Mouse (Mus musculus) R1 (cell line): ENCODE measurements around the gene B4galt2.

Source experiments
- DNase-seq: peaks from one replicate; pipeline ENCODE4 v3.0.0-alpha.2; 2018; ENCODE audit warnings: low read depth, low spot score

B4galt2 gene

DNA sequence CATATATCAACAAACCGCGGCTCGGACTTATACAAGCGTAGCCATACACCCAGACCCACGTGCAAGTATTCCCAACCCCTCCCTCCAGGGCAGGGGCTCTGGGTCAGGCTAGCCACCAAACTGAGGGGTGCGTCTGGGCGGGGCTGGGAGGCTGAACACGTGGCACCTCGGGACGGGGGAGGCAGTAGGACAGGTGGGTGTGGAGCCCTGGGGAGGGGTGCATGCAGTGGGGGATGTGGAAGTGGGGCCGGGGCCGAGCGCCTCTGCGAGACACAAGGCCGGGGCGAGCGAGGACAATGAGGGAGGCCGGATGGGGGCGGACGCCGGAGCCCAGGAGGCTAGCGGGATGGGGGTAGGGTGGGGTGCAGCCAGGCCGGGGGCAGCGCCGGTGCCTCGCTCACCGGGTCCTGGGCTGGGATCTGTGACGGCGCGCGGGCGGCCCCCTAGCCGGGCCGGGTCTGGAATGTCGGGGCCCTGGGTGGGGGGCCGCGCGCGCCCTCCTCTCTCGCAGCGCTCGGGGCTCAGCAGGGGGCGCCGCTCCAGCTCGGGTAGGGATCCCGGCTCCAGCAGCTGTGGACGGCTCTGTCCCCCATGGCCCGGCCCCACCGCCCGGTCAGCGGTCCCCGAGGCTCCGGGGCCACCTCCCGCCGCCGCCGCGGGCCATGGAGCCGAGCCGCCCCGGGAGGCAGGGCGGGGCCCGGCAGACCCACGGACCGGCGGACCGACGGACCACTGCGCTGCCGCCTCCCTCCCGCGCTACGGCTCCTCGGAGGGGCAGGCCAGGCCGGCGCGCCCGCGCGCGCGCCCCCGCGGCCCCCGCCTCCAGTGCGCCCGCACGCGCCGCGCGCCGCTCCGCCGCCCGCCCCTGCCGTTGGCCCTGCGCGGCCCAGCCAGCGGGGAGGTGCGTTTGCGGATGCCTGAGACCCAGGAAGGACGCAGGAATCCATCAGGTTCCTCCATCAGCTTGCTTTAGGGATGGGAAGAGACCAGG is at the start of gene B4galt2:
TSS of gene B4galt2 (minus strand) at position 787 of the 991 bp plus-strand sequence.
- peak; percentile 72 for DNase-seq

DNA sequence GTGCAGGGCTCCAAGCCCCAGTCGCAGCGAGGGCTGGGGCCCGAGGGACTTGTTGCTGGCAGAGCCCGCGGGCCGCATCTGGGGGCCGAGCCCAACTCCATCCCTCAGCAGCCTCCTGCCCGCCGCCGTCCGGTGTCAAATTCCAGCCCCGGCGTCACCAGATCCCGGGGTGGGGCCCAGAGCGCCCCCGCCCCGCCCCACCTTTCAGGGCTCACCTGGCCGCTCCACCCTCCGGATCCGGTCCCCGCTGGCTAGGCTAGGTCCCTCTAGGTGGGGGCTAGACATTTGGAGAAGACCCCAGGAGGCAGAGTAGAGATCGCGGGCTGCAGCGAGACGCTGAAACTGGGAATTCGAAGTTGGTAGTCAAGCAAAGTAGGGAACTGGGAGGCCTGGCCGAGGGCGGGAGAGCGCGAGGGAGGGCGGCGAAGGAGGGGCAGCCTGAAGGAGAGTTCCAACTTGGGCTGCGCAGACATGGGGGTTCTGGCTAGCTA is 46.1 kb upstream of the B4galt2 start, which contains the start of gene Artn:
TSS of gene Artn (minus strand) at position 373 of the 491 bp plus-strand sequence.
- DNase-seq, result peak; percentile 58

DNA sequence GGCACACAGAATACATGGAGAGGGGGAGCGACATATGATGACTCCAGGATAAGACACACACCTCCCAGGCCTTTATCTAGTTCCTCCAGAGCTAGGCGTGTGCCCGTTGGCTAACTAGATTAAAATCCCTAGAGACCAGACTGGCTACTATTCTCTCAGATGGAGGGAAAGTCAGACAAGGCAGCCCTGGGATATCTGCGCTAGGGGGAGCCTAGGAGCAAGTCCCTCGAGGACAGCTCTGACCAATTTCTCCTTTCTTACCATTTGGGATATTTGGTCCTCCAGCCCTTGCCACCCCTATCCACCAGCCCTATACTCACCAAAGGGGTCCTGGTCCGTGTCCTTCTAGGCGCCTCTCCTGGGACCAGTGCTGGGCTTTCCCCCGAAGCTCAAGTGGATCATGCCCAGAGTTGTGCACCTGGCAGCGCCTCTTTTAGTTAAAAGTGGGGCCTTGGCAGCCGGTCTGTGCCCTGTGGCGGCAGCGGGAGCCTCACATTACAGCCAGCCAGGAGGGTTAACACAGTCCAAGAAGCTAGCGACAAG is 45.5 kb upstream of the B4galt2 start:
- DNase-seq, result peak; percentile 47

DNA sequence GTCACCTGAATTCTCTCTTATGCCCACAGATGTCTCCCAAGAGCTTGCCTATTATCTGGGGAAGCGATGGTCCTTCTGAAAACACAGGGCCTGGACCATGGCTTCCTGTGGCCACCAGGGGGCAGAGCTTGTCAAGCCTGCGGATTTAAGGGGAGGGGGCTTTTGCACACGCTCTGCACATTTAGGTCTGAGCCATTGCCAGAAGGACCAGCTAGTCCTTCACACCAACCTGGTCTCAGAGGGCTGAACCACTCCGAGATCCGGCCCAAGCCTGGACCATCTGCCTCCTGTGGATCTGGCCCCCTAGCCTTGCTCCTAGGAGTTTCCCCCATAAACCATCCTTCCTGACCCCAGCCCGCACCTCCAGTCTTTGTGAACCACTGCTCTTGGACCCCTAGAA is 44.9 kb upstream of the B4galt2 start:
- DNase-seq, result peak; percentile 76

DNA sequence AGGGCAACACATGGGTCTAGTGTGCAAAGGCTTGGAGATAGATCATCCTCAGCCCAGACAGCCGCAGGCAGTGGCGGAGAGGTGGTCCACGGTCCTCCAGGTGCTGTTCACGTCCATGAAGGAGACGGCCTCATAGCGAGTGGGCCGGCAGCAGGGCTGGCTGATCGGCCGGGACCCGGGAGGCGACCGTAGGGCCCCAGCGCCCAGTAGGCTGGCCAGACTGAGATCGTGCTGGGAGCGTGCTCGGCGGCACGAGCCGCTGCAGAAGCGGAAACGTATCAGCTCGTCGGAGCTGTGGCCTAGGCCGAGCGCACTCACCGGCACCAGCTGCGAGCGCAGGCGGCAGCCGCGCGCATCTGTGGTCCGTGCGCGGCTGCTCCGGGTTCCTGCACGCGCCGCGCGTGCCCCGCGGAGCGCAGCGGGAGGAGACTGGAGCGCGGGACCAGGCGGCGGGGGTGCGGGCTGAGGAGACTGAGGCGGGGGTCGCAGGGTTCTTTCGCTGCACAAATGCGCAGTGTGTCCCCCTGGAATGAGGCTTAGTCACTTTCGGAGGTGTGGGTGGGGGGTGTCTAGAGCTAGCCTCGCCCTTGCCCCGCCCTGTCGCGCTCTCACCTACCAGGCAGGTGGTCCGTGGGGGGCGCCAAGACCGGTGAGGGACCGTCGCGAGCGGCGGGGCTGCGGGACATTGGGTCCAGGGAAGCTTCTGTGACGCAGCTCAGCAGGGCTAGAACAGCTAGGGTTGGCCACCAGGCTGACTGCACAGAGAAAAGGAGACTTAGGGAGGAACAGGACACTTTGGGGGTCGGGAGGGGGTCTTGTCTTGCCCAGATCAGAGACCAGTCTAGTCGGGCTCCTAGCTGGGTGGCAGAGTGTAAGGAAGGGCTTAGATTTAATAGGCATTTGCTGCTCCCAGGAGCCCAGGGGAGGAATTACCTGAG is 43.5 kb upstream of the B4galt2 start:
- peak; percentile 42 for DNase-seq

DNA sequence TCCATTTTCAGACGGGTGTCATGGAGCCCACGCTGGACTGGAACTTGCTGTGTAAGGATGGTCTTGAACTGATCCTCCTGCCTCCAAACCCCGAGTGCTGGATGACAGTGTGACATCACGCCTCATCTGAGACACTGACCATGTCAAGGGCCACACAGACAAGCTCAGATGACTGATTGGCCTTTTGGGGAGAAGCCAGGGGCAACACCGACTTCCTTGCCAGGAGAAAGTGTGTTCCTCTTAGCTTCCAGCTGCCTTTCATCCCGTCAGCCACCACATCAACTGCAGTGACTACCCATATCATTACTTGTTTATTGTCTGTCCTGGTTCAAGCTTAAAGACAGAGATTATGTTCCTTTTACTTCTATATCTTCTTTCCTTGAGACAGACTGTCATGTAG is 41.6 kb upstream of the B4galt2 start:
- DNase-seq, result no peak

DNA sequence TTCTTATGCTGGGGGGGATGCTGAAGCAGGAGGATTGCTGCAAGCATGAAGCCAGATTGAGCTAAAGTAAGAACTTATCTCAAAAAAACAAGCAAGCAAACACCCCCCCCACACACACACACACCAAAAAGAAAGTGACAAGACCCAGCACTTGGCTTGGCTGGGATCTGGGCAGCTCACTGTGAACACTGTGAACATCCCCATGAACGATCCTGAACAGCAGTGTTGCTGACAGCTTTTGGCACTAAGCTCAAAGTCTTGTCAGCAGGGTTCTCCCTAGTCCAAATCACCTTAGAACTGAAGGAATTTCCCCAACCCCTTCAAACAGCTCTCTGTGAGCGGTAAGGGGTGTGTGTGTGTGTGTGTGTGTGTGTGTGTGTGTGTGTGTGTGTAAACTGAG is 40.2 kb upstream of the B4galt2 start:
- no peak for DNase-seq

DNA sequence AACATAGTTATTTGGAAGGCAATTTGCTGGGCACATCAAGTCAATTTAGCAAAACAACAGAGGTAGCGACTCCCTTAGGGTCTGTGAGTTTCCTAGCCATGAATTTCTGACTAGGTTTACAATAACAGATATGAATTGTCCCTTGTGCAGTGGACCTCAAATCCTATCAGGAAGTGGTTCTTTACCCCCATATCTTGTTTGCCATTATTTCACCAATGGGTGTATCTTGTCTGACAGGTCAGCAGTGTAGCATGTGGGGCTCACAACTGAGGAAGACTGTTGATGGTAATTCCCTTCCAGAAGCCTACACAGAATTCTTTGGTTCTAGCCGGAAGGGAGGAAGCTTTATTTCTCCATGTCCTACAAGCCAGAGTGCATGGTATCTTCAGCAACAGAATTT is 38.1 kb upstream of the B4galt2 start:
- DNase-seq, result no peak

DNA sequence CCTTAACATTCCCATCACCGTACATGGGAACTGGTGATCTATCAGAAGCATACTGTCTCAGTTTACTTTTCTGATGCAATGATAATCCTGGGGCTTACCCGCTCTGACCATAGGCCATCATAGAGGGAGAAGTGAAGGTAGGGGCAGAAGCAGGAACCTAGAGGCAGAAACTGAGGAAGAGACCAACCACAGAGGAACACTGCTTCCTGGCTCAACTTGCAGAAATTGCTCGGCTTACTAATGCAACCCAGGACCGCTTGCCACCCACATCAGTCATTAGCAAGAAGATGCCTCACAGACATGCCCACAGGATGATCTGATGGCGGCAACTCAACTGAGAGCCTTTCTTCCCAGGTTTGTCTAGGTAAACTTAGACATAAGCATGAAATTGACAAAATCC is 35.5 kb upstream of the B4galt2 start:
- no peak for DNase-seq

DNA sequence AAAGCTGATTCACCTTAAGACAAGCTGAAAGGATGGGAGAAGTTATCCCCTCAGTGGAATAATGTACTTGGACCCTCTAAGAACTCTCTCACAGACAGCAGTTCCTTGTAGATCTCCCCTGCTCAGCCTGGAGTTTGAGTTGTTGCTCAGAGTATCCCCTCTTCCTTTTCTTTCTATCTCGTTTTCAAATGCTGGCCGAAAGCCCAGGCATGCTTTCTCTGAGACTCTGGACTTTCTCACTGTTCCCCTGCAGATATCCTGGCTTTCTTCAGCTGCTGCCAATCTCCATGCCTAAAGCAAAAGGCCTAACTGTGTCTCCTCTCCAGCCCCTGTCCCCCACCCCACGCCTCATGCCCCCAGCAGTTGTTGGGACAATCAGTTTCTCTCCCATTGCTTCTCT is 35.0 kb upstream of the B4galt2 start:
- DNase-seq, result no peak

DNA sequence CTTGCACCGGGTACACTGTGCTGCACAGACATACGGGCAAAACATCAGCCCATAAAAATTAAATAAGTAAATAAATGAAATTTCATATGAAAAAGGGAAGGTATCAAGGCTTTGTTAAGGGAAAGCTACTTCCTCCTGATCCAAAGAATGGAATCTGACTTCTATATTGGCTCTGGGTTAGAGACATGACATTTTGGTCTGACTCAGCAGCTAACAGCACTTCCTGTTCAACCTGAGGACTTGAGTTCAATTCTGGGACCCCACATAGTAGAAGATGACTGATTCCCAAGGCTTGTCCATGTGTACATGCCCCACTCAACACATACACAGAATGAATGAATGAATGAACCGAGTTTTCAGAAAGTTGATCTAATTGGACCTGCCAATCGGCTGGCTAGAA is 34.6 kb upstream of the B4galt2 start:
- no peak for DNase-seq

DNA sequence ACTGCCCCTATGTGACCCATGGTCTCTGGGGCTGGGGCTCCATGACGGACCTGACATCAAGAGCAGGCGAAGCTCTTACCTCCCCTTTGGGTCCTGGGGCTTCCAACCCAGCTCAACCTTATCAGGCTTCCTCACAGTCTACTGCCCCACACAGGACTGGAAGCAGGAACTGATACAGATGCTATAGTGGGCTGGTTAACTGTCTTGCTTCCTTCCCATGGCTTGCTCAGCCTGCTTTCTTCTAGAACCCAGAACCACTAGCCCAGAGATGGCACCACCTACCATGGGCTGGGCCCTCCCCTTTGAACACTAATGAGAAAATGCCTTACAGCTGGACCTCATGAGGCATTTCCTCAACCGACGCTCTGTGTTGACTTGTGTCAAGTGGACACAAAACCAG is 34.1 kb upstream of the B4galt2 start:
- DNase-seq, result no peak

DNA sequence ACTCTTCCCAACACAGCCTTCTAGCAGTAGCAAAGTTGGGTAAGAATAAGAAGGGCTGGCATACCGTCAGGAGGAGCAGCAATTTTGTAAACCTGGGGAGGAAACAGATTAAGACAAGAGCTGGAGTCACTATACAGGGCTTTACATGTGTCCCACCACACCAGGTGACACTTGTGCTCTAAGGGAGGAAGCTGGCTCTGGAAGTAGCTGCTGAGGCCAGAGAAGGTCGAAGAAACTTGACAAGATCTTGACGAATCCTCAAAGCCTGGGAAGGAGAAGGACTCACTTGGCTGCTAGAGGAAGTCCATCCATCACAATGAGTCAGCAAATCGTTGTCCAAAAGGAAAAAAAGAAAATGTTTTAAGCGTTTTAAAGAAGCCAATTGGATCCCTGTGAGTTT is 33.1 kb upstream of the B4galt2 start:
- DNase-seq, result no peak

DNA sequence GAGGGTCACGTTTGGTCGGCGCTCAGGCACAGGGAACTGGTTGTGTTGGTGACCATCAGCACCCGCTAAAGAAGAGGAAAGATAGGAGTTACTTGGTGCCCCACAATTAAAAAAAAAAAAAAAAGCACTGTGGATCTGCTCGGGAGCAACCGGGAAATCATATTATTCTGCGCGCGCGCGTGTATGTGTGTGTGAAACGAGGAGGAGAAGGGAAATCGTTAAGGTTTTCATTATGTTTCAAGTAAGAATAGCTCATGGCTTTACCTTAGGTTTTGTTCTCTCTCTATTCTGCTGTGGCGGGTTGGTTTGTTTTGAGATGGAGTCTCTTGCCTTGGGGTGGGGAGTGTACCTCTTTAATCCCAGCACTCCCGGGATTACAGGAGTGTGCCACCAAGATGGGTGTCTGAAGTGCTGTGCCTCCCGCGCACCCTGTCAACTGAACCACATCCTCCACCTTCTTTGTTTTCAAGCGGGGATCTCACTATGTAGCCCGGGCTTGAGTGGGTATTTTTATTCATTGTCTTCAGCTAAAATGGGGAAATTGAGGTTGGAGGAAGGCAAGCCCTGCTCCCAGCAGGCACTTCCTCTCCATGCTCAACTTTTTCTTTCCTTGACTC is 32.3 kb upstream of the B4galt2 start:
- peak; percentile 37 for DNase-seq

DNA sequence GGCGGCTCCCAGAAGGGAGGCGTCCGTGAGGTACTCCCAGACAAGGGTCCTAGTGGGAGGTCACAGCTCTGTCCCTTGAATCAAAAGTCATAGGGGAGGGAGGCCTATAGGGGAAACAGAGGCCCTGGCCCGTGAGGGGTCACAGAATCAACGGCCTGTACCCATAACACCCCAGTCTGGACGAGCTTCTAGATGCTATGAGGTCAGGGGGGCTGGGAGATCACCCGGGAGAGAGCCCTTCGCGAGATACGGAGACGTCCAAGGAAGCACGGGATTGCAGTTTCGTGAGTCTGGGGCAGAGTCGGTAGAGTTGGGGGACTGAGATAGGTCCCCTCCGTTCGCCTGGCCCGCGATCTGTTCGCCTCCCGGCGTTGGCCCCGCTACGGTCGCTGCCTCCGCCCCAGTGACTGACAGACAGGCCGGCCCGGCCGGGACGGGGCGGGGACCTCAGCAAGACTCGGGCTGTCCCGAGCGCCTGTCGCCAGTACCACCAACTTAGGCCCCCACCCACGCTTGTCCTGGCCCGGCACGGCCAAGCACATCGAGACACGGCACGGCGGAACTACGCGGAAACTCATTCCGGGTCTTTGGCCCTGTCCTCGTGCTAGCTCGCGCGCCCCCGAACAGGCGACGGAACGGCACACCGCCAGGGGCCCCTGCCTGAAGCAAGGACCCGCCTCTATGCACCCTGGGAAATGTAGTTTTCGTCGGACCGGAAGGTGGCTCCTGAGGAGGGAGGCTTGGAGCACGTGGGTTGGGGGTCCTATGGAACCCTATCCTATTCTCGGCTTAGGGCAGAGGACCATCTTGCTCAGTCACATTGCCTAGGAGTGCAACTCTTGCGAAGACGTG is 31.5 kb upstream of the B4galt2 start, which contains the start of gene Ipo13:
TSS of gene Ipo13 (minus strand) at position 409 of the 852 bp plus-strand sequence.
- peak; percentile 96 for DNase-seq

DNA sequence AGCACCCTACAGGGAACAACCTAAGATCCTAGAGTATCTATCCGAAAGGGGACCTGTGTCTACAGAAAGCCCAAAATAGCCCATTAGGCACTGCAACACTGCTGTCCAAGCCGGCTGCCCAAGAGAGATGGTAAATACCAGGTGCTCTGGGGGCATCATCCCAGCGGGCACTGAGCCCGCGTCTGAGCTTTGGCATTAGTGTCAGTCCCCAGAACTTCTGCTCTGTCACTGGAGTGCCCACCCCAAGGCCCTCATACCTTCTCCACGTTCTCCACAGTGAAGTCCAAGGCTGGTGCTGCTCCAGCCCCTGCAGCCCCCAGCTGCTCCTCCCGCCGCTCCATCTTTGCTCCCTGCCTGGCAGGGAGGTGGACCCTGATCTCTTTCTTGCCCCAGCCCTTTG is 30.7 kb upstream of the B4galt2 start:
- DNase-seq, result no peak

DNA sequence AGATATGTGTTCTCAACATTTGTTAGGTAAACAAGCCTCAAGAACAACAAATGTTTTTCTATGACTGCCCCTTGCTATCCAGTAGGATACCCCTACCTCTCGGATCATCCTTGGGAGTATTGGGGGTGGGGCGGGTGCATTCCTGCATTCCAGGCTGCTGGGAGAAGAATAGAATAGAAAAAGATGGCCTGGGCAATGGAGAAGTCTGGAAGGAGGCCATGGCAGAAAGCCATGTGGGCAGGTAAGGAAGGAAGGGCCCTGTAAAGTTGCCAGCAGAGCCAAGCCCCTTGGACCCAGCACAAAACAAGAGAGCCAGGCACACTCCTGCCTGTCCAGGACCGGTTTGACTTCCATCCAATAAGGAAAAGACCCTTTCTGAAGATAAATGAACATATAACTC is 30.1 kb upstream of the B4galt2 start:
- DNase-seq, result peak; percentile 60

DNA sequence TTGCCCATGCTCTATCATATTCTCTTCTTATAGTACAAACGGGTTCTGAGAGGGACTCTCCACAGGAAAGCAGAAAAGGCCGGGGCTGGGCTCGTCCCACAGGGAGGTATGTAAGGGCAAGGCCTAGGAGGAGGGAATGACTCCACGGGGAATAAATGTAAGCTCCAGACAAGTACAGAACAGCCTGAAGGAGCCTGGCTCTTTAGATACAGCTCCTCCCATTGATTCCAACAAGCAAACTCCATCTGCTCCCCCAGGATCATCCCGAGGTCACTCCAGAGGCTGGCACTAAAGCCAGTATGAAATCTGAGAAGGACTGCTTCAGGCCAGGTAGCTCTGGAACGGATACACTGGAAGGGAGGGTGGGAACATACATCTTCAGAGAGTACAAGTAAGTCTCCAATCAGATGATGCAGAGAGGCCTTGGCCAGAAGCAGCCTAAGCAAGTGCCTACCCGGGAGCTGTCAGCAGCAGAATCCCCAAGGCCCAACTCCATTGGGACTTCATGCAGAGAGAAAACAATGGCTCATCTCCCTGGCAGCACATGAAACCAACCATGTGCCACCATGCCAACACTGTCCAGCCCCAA is 29.5 kb upstream of the B4galt2 start:
- no peak for DNase-seq

DNA sequence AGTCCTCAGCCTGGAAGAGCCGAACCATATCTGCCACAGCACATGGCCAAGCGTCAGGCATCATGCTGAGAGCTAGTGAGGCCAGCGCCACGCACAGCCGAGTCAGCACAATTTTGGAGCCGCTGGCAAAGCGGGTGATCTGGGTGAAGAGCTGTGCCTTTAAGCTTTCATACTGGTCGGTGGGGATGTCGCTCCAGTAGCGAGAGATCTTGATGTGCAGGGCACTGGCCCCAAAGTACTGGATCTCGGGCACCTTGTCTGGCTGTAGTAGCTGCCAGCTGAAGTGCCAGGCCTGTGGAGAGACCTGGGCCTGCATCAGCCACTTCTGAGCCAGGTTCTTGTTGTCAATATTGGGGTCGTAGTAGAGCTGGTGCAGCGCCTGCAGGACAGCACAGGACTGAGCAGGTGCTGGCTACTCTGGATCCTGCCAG is 28.9 kb upstream of the B4galt2 start:
- DNase-seq, result no peak
